Mouse (Mus musculus) ES-Bruce4 (cell line): ENCODE measurements around the gene Kif17. TPM values are rescaled to one million over a fixed set of nuclear protein-coding genes. Genes with fewer than 3 reads are reported as not detected.

ENCODE experiments used
- H3K27ac ChIP-seq: 2 replicates; pipeline ENCODE4 v1.5.1; 2012; ENCODE audit warnings: low read length, inconsistent platforms; ENCODE audit not compliant: insufficient read depth
- H3K27me3 ChIP-seq: 2 replicates; pipeline ENCODE4 v1.6.1; 2012; ENCODE audit warnings: mild to moderate bottlenecking, low read length, inconsistent platforms; ENCODE audit not compliant: control insufficient read depth, poor library complexity, insufficient read depth, severe bottlenecking
- H3K36me3 ChIP-seq: 2 replicates; pipeline ENCODE4 v1.6.1; 2012; ENCODE audit warnings: inconsistent platforms, mild to moderate bottlenecking, low read length, moderate library complexity; ENCODE audit not compliant: control insufficient read depth, poor library complexity, insufficient read depth, severe bottlenecking
- H3K4me1 ChIP-seq: one replicate; pipeline ENCODE4 v1.8.1; 2011; ENCODE audit warnings: low read length; ENCODE audit not compliant: control insufficient read depth, insufficient read depth
- H3K4me3 ChIP-seq: 2 replicates; pipeline ENCODE4 v1.5.1; 2011; ENCODE audit warnings: low read depth, mild to moderate bottlenecking, low read length
- H3K9ac ChIP-seq: 2 replicates; pipeline ENCODE4 v1.6.1; 2012; ENCODE audit warnings: low read depth, mild to moderate bottlenecking, inconsistent platforms; ENCODE audit not compliant: poor library complexity, severe bottlenecking
- H3K9me3 ChIP-seq: replicated peaks from 2 replicates; pipeline ENCODE4 v1.6.1; 2012; ENCODE audit warnings: mild to moderate bottlenecking, low read length, inconsistent platforms; ENCODE audit not compliant: control insufficient read depth, poor library complexity, insufficient read depth, severe bottlenecking
- CTCF ChIP-seq: IDR thresholded peaks from one replicate; pipeline ENCODE4 v1.8.1; 2011; ENCODE audit warnings: low read depth, low read length
- EP300 ChIP-seq: IDR thresholded peaks from 2 replicates; pipeline ENCODE4 v1.6.1; 2011; ENCODE audit warnings: low read depth, low read length; ENCODE audit not compliant: insufficient read depth
- POLR2A ChIP-seq: IDR thresholded peaks from one replicate; pipeline ENCODE4 v1.8.1; 2011; ENCODE audit warnings: low read length; ENCODE audit not compliant: insufficient read depth
- polyA plus RNA-seq: library from polyadenylated mRNA; stranded (reverse); fragments of >200 nt; gene quantifications from 2 replicates; pipeline ENCODE4 v1.2.4, GENCODE M21; 2011; ENCODE audit warnings: low read depth; ENCODE audit not compliant: missing spikeins, insufficient read depth, insufficient read length

Kif17 gene
- polyA plus RNA-seq, 1 experiment, result 0.66 TPM

DNA sequence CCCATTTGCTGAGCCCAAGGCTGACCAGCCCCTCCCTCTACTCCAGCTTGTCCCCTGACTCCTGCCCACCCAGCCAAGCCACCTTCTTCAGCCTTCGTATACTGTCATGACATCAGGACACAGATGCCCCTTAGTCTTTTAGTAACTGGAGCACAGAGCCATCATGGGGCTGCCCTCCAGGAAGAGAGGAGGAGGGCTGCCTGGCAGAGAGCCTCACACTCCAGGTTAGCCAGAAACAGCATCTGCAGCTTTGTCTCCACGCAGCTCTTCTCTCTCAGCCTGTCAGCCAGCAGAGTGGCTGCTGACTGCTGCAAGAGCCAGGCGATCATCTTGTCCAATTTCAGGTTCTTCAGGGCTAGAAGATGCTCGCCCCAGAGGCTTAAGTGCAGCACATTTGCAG, 63.6 kb downstream of the Kif17 start:
- Histone ChIP-seq H3K9ac (no peak overlapping the region), H3K27ac (no peak overlapping the region), H3K36me3 (peaks cover 21% of the 10 kb centered on the region), H3K9me3 (no peaks in the 10 kb centered on the region), H3K4me3 (no peak overlapping the region), H3K4me1 (no peaks in the 10 kb centered on the region), H3K27me3 (no peaks in the 10 kb centered on the region)
- TF ChIP-seq CTCF (no peak), POLR2A (no peak), EP300 (no peak)

DNA sequence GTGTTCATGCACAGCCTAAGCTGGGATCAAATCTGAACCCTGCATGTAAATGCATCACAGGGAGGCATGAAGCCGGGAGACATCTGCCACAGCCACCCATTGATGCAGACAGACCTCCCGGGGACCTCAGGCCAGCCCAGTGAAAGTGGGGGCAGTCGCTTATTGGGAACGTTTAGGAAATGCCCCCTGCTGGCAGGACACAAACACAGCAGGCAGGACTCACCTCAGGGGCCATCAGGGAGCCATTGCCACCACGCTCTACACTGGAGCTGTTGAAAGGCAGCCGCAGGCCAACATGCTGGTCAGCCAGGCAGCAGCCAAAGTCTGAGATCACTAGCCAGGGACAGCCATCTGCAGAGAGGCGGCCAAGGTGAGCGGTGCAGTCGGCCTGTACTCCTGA, 65.5 kb downstream of the Kif17 start:
- H3K4me1 ChIP-seq, result no peaks in the 10 kb centered on the region
- no peak overlapping the region for H3K9ac ChIP-seq
- H3K9me3 ChIP-seq, result no peaks in the 10 kb centered on the region; the same call in 1 of the 2 replicates
- no peaks in the 10 kb centered on the region for H3K27me3 ChIP-seq
- no peak overlapping the region for H3K4me3 ChIP-seq
- peaks cover 10% of the 10 kb centered on the region for H3K36me3 ChIP-seq
- peak; percentile 58 for TF ChIP-seq CTCF
- no peak for TF ChIP-seq EP300
- no peak overlapping the region for H3K27ac ChIP-seq

DNA sequence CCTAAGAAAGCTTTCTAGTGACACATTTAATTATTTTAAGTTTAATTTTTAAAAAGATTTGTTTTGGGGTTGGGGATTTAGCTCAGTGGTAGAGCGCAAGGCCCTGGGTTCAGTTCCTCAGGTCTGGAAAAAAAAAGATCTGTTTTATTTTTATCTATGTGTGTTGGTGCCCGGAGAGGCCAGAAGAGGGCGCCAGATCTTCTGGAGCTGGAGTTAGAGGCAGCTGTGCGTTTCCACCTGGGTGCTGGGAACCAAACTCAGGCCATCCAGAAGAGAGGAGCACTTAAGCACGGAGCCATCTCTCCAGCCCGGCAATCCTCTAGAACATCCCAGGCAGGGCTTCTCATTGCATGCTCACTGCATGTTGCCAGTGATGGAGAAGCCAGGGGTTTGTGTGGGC, 66.1 kb downstream of the Kif17 start:
- peak; percentile 53 for TF ChIP-seq CTCF
- no peak for TF ChIP-seq POLR2A
- peaks cover 10% of the 10 kb centered on the region for H3K36me3 ChIP-seq
- no peaks in the 10 kb centered on the region for H3K4me1 ChIP-seq
- no peaks in the 10 kb centered on the region; the same call in 1 of the 2 replicates for H3K9me3 ChIP-seq
- H3K4me3 ChIP-seq, result no peak overlapping the region
- H3K27me3 ChIP-seq, result no peaks in the 10 kb centered on the region
- no peak overlapping the region for H3K9ac ChIP-seq
- H3K27ac ChIP-seq, result no peak overlapping the region

DNA sequence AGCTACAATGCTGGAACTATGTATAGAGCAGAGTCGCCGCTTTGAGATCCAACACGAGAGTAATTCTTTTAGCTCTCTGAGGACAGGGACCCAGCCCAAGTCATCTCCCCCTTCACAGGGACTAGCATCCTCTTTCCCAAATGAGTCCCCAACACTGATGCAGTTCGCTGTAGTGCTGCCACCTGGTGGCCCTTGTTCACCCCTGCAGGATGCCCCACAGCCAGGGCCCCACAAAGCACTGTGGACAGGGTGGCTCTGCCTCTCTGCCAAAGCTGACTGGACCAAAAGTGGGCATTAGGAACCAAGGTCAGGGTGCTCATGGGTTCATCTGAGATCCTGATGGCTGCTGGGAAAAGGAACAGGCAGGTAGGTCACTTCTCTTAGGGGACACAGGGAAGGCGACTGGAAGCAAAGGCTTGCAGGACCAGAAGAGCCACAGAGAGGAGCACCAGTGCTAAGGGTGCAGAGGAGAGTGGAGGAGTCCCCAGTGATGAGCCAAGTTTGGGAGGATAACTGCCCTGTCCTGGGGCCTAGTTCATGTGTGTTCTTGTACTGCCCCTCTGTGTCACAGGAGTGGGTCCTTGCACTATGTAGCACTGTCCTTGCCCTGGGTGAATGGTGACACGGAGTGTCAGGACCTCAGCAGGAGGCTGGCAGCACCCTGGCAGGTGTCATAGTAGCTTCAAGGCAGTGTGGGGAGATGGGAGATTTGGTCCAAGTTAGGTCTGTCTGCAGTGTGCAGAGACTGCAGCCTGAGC, 68.5 kb downstream of the Kif17 start:
- H3K4me1 ChIP-seq, result peaks cover 2% of the 10 kb centered on the region
- H3K9ac ChIP-seq, result no peak overlapping the region
- no peaks in the 10 kb centered on the region; the same call in 1 of the 2 replicates for H3K9me3 ChIP-seq
- no peaks in the 10 kb centered on the region for H3K27me3 ChIP-seq
- H3K4me3 ChIP-seq, result no peak overlapping the region
- TF ChIP-seq POLR2A (no peak), CTCF (peak; percentile 92)
- no peak overlapping the region for H3K27ac ChIP-seq
- H3K36me3 ChIP-seq, result no peaks in the 10 kb centered on the region

GRCm38 (mm10) chr4:138319508-138319907, 69.3 kb downstream of the Kif17 start:
- Histone ChIP-seq H3K27me3 (no peaks in the 10 kb centered on the region), H3K4me1 (peaks cover 2% of the 10 kb centered on the region), H3K9me3 (no peaks in the 10 kb centered on the region; the same call in 1 of the 2 replicates), H3K4me3 (no peak overlapping the region), H3K9ac (no peak overlapping the region), H3K27ac (no peak overlapping the region), H3K36me3 (no peaks in the 10 kb centered on the region)
- TF ChIP-seq POLR2A (no peak), EP300 (peak; percentile 63; the same call in 1 of the 2 replicates), CTCF (peak; percentile 100)

GRCm38 (mm10) chr4:138320711-138321110, 70.5 kb downstream of the Kif17 start:
- Histone ChIP-seq H3K36me3 (no peaks in the 10 kb centered on the region), H3K4me1 (peaks cover 2% of the 10 kb centered on the region), H3K4me3 (no peak overlapping the region), H3K27ac (no peak overlapping the region), H3K27me3 (no peaks in the 10 kb centered on the region), H3K9ac (no peak overlapping the region), H3K9me3 (no peaks in the 10 kb centered on the region; the same call in 1 of the 2 replicates)
- TF ChIP-seq CTCF (no peak), POLR2A (no peak), EP300 (no peak)
